In the genomic region with DNA sequence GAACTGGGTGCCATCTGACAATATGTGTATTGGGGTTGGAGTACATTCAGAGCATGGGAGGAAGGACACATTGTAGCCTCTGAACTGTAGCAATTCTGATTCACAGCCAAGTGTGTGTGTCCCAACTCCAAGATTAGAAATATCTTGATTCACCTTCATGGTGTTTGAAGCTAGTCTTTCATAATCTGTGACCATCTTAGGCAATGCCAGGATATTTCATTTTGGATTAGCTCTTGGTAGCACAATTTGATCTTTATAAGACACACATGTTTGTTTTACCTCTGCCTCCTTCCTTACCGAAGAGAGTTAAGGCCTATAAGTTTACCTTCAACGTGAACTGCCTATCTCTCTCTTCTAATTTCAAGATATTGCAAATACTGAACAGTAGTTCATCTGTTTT, we compare ENCODE assay signal across 39 mouse cellular contexts. TPM values are rescaled to one million over a fixed set of nuclear protein-coding genes. Genes with fewer than 3 reads are reported as not detected.
"Had no signal": no experiment of that assay in that cellular context is flagged by ENCODE, and none has a peak within 500 bp of the region (broad histone marks: within the 10 kb centered on the region; RNA-seq: fewer than 3 reads in every experiment).

No protein-coding gene starts in this region.

- DNase-seq: cerebellum, adult 9-10 months; cerebellum, adult 9-11 months; cerebellum, postnatal 10 days; cerebellum, postnatal 14 days; cerebellum, postnatal 25 days; cerebellum, postnatal 36 days; embryo, embryonic 11 days; forebrain, postnatal 0 days; gastrocnemius, adult 2 months; gastrocnemius, postnatal 10 days; gastrocnemius, postnatal 14 days; gastrocnemius, postnatal 25 days; gastrocnemius, postnatal 36 days; heart, adult 11 months; heart, adult 18-20 months; heart, adult 2 months had no signal

- ATAC-seq: forebrain, embryonic 13.5 days; forebrain, embryonic 14.5 days; forebrain, embryonic 15.5 days; forebrain, embryonic 16.5 days; forebrain, postnatal 0 days had no signal

- H3K27me3 ChIP-seq: embryonic facial prominence, embryonic 12.5 days; embryonic facial prominence, embryonic 13.5 days; embryonic facial prominence, embryonic 15.5 days; forebrain, embryonic 12.5 days; forebrain, embryonic 13.5 days; forebrain, embryonic 15.5 days had no signal

- H3K36me3 ChIP-seq: embryonic facial prominence, embryonic 10.5 days; embryonic facial prominence, embryonic 12.5 days; embryonic facial prominence, embryonic 13.5 days; embryonic facial prominence, embryonic 15.5 days; forebrain, embryonic 10.5 days; forebrain, embryonic 12.5 days; forebrain, embryonic 15.5 days; heart, embryonic 10.5 days had no signal

- H3K4me2 ChIP-seq: embryonic facial prominence, embryonic 12.5 days; embryonic facial prominence, embryonic 13.5 days; embryonic facial prominence, embryonic 15.5 days; forebrain, embryonic 12.5 days; forebrain, embryonic 13.5 days; forebrain, embryonic 15.5 days had no signal

- H3K9ac ChIP-seq: embryonic facial prominence, embryonic 12.5 days; embryonic facial prominence, embryonic 13.5 days; embryonic facial prominence, embryonic 15.5 days; forebrain, embryonic 12.5 days; forebrain, embryonic 13.5 days; forebrain, embryonic 15.5 days; forebrain, postnatal 0 days had no signal

- H3K9me3 ChIP-seq: embryonic facial prominence, embryonic 15.5 days had no signal

- H3K27ac ChIP-seq: embryonic facial prominence, embryonic 10.5 days; embryonic facial prominence, embryonic 12.5 days; embryonic facial prominence, embryonic 13.5 days; embryonic facial prominence, embryonic 15.5 days; forebrain, embryonic 10.5 days; forebrain, embryonic 12.5 days; forebrain, embryonic 13.5 days; forebrain, embryonic 15.5 days; gastrocnemius, adult 2 months; heart, adult 2 months; heart, embryonic 10.5 days had no signal

- H3K4me3 ChIP-seq: embryonic facial prominence, embryonic 10.5 days; embryonic facial prominence, embryonic 12.5 days; embryonic facial prominence, embryonic 13.5 days; embryonic facial prominence, embryonic 15.5 days; erythroblast, embryonic 14.5 days; forebrain, embryonic 10.5 days; forebrain, embryonic 12.5 days; forebrain, embryonic 13.5 days; forebrain, embryonic 15.5 days; gastrocnemius, adult 2 months; heart, adult 2 months; heart, embryonic 10.5 days had no signal

- H3K4me1 ChIP-seq: embryonic facial prominence, embryonic 10.5 days; embryonic facial prominence, embryonic 12.5 days; embryonic facial prominence, embryonic 13.5 days; embryonic facial prominence, embryonic 15.5 days; forebrain, embryonic 10.5 days; forebrain, embryonic 12.5 days; forebrain, embryonic 13.5 days; forebrain, embryonic 15.5 days; heart, embryonic 10.5 days had no signal

RNA-seq across cellular contexts. Expression of gene Serpinb6d, which starts 18.7 kb away (rescaled TPM):
- total RNA-seq: common myeloid progenitor, adult 5-6 weeks; forebrain, postnatal 0 days; gastrocnemius, adult 18-20 months; gastrocnemius, adult 2 months; gastrocnemius, adult 8-10 months; gastrocnemius, postnatal 10 days; gastrocnemius, postnatal 14 days; gastrocnemius, postnatal 25 days; gastrocnemius, postnatal 36 days; gastrocnemius, postnatal 4 days; granulocyte monocyte progenitor cell, adult 5-6 weeks; heart, adult 18-20 months; heart, adult 2 months; heart, adult 8-10 months had no signal
- polyA plus RNA-seq: cortical plate, adult 2 months; embryonic facial prominence, embryonic 10.5 days; embryonic facial prominence, embryonic 11.5 days; embryonic facial prominence, embryonic 12.5 days; embryonic facial prominence, embryonic 13.5 days; embryonic facial prominence, embryonic 14.5 days; embryonic facial prominence, embryonic 15.5 days; erythroblast, embryonic 14.5 days; forebrain, embryonic 10.5 days; forebrain, embryonic 11.5 days; forebrain, embryonic 12.5 days; forebrain, embryonic 13.5 days; forebrain, embryonic 14.5 days; forebrain, embryonic 15.5 days; forebrain, embryonic 16.5 days; forebrain, postnatal 0 days; frontal cortex, adult 2 months; heart, adult 2 months; heart, embryonic 10.5 days had no signal
